Mouse (Mus musculus) ovary, postnatal 36 days (tissue): Measurements from ENCODE around the gene Atn1.
"Not testable (repeated sequence)": the region's sequence is repeated elsewhere in the genome, so short reads cannot be mapped to it uniquely, and the experiment has no call there.

Experiments used
- DNase-seq: peaks from one replicate; pipeline ENCODE4 v3.0.0; 2022; ENCODE audit warnings: low spot score, mixed read lengths

Atn1 gene

GRCm38 (mm10) chr6:124755831-124756595 lies at the start of gene Atn1, which contains the start of gene Gm45234:
TSS of gene Atn1 (minus strand) at chr6:124756524.
TSS of gene Gm45234 (minus strand) at chr6:124756021.
- peak; percentile 78 for DNase-seq

GRCm38 (mm10) chr6:124805341-124806321 lies 49.3 kb upstream of the Atn1 start:
- DNase-seq, result peak; percentile 95

- no peak for DNase-seq
Measured at GRCm38 (mm10) chr6:124804341-124804740, 48.0 kb upstream of the Atn1 start.

GRCm38 (mm10) chr6:124803691-124804090 lies 47.4 kb upstream of the Atn1 start:
- not testable (repeated sequence) for DNase-seq

GRCm38 (mm10) chr6:124803061-124803460 lies 46.7 kb upstream of the Atn1 start:
- no peak for DNase-seq

GRCm38 (mm10) chr6:124802400-124802799 lies 46.1 kb upstream of the Atn1 start:
- DNase-seq, result not testable (repeated sequence)

GRCm38 (mm10) chr6:124796200-124796599 lies 39.9 kb upstream of the Atn1 start:
- no peak for DNase-seq

- no peak for DNase-seq
Measured at GRCm38 (mm10) chr6:124795781-124796180, 39.5 kb upstream of the Atn1 start.

- DNase-seq, result no peak
Measured at GRCm38 (mm10) chr6:124791911-124792310, 35.6 kb upstream of the Atn1 start.

- no peak for DNase-seq
Measured at GRCm38 (mm10) chr6:124790121-124790520, 33.8 kb upstream of the Atn1 start.

- no peak for DNase-seq
Measured at GRCm38 (mm10) chr6:124789519-124789918, 33.2 kb upstream of the Atn1 start.

GRCm38 (mm10) chr6:124787722-124788121 lies 31.4 kb upstream of the Atn1 start:
- no peak for DNase-seq

GRCm38 (mm10) chr6:124786756-124787420 lies 30.6 kb upstream of the Atn1 start:
- DNase-seq, result no peak

GRCm38 (mm10) chr6:124782436-124782835 lies 26.1 kb upstream of the Atn1 start:
- DNase-seq, result no peak

- no peak for DNase-seq
Measured at GRCm38 (mm10) chr6:124780917-124781316, 24.6 kb upstream of the Atn1 start.

- no peak for DNase-seq
Measured at GRCm38 (mm10) chr6:124779984-124780416, 23.7 kb upstream of the Atn1 start.

- DNase-seq, result peak; percentile 44
Measured at GRCm38 (mm10) chr6:124779222-124779983, 23.1 kb upstream of the Atn1 start, which contains the start of gene Lrrc23. TSS of gene Lrrc23 (minus strand) at chr6:124779727.

GRCm38 (mm10) chr6:124770511-124770910 lies 14.2 kb upstream of the Atn1 start:
- no peak for DNase-seq

- no peak for DNase-seq
Measured at GRCm38 (mm10) chr6:124770013-124770412, 13.7 kb upstream of the Atn1 start.

- DNase-seq, result no peak
Measured at GRCm38 (mm10) chr6:124769101-124769765, 12.9 kb upstream of the Atn1 start, which contains the start of gene Eno2. TSS of gene Eno2 (minus strand) at chr6:124769673.

GRCm38 (mm10) chr6:124768704-124769044 lies 12.3 kb upstream of the Atn1 start:
- DNase-seq, result no peak
